Mouse (Mus musculus) CD4-positive naive resting alpha-beta T cell, adult 76 days (primary cell): ENCODE measurements around the gene Tagln3. TPM values are rescaled to one million over a fixed set of nuclear protein-coding genes. Genes with fewer than 3 reads are reported as not detected.

Experiments used
- total RNA-seq: library from RNA; stranded (reverse); gene quantifications from one replicate; pipeline ENCODE4 v1.2.4, GENCODE M21; 2023

Tagln3 gene
- total RNA-seq: not detected

DNA sequence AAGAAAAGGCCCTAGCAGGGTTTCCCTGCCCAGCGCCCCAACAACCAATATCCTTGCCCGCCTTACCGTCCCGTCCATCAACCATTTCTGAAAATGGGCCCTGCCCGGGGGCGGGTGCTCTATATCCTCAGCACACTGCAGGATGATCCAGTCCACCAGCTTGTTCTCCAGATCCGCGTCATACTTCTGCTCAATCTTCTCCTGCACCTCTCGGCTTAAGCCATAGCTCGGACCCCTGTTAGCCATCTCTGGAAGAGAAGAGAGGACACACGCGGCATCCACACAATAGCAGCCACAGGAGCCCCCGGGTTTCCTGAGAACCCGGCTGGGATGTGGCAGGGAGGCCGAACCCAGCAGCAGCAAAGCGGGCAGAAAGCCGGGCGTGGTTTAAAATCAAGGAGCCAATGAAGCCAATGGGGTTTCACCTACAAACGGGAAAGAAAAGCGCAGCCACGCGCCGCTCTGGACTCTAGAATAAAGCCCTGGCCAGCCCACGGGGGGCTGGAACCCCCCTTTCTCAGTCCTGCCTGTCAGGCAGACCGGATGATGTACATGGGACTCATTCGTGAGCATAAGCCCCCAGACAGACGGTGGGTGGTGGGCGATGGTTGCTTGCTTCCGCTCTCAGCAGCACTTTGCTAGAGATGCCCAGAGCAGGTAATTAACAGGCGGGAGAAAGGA lies at the start of gene Tagln3:
TSS of gene Tagln3 (minus strand) at position 548 of the 681 bp plus-strand sequence.

DNA sequence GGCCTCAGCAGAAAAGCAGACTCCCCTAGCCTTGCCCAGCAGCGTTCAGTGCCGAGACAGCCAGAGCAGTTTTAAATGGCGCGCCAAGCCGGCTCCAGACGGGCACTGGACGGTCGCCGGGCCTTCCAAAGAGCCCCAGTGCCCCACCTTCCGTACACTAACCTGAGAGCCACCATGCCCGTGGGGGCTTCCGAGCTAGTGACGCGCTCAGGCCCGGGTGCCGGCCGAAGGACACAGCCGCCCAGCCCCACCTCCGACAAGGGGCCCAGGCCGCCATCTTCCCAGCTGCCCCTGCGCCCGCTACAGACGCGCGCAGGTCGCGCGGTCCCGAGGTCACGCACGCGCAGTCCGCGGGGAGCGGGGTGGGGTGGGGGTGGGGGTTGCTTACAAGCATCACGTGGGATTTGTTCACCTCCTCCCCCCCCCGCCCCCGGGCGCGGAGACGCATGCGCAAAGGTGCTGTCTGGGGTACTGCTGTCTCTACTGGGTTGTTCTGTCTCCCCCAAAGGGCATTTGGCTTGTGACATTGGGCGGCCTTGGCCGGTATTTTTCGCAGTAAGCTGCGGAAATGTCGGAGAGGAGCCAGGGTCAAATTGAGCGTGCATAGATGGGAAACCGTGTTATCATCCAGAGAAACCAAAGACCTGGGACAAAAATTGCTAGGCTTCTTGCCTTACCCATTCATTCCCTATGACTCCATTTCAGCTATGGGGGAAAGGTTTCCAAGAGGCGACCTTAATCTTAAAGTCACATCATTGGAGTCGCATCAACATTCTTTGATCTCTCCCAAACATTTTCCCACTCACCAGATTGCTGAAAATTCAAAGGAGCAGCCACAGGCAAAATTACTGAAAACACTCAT lies 18.4 kb upstream of the Tagln3 start, which contains the start of gene Abhd10:
TSS of gene Abhd10 (minus strand) at position 341 of the 862 bp plus-strand sequence.

DNA sequence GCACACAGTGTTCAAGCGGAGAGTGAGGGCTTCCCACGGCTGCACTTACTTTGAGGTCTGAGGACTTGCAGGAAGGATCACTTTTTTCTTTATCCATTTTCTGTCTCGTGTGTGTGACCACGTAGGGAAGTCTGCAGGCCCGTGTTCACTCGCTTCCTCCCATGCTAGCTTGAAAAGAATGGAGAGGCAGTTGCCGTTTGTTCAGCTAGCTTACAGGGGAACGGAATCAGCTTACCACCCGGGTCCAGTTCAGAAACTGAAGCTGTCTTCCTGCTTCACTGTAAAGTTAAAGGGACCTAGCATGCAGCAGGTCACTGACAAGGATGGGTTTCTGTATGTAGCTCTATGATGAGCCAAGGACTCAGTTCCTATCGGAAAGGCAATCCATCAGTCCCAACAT lies 30.9 kb downstream of the Tagln3 start, which contains the start of gene Tmprss7:
TSS of gene Tmprss7 (minus strand) at position 101 of the 400 bp plus-strand sequence.

Other genes starting within 250 kb of the Tagln3 start
- gene Gm609, start 231.6 kb downstream of the Tagln3 start, total RNA-seq: not detected
- gene Gm17783, start 192.6 kb downstream of the Tagln3 start, total RNA-seq: not detected
- not detected for gene Slc9c1, start 189.3 kb downstream of the Tagln3 start, total RNA-seq
- 0.32 TPM for gene Gcsam, start 114.2 kb downstream of the Tagln3 start, total RNA-seq
- not detected for gene BC016579, start 70.5 kb downstream of the Tagln3 start, total RNA-seq
- gene Tmprss7, start 30.9 kb downstream of the Tagln3 start, total RNA-seq: not detected
- gene Abhd10, start 18.3 kb upstream of the Tagln3 start, total RNA-seq: 43.3 TPM
- 0.70 TPM for gene Phldb2, start 229.0 kb upstream of the Tagln3 start, total RNA-seq